Mouse (Mus musculus) kidney, adult 2 months (tissue): Measurements from ENCODE around the gene Cldn4.

Experiments
- CTCF ChIP-seq: fragments of 200-500 bp; conservative IDR thresholded peaks from 2 replicates; pipeline ENCODE4 v1.5.1; 2011; ENCODE audit warnings: low read depth, mild to moderate bottlenecking, control low read depth, low read length, moderate library complexity, mixed read lengths; ENCODE audit not compliant: insufficient read depth, insufficient read length
- POLR2A ChIP-seq: fragments of 200-500 bp; IDR thresholded peaks from one replicate; pipeline ENCODE4 v1.6.1; 2011; ENCODE audit warnings: low read depth, low read length, control low read depth

DNA sequence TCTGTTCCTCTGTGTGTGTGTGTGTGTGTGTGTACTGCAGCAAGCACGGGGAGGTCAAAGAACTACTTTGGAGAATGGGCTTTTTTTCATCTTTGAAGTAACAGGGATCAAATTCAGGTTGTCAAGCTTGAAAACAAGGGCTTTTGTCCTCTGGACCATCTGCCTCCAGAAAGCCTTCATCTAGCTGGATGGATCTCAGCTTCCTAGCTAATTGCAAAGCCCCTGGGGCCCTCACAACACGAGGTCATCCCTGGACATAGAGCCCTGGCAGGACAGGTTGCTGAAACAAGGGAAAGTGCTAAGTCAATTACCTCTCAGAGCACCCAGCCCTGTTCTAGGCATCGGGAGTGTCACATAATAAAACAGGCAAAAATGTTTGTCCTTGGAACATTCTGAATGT is 37.0 kb upstream of the Cldn4 start:
- TF ChIP-seq POLR2A = no peak
- no peak for TF ChIP-seq CTCF
